Mouse (Mus musculus): ENCODE results near the gene Cacna1b.

DNA sequence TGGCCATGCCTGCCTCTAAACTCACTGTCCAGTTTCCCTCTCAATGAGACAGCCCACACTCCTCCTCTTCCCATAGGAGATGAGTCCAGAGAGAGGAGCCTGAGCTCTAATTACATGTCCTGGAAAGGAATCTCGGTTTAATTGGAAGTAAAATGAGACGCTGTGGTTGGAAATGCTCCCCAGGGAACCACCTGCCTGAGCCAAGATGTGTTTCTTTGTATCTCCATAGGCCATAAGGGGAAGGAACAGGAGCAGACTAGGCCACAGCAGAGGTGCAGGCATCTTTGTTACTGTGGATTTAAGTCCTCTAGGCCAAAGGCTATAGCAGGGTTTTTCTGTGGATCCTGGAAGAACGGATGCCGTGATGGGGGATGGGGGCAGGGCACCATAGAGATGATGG lies 10.4 kb downstream of the Cacna1b start:
- TF ChIP-seq CTCF (IDR thresholded peaks at IDR 0.05; ENCODE audit: insufficient read depth, low read length) (no peak), POLR2A (IDR thresholded peaks at IDR 0.05; ENCODE audit: borderline replicate concordance, extremely low read depth, low read depth, low read length) (no peak)
